Mouse (Mus musculus) limb, embryonic 14.5 days (tissue): Measurements from ENCODE around the gene Olfr9. TPM values are rescaled to one million over a fixed set of nuclear protein-coding genes. Genes with fewer than 3 reads are reported as not detected.
"Not testable (repeated sequence)": the region's sequence is repeated elsewhere in the genome, so short reads cannot be mapped to it uniquely, and the experiment has no call there.

Experiments used
- ATAC-seq: fragments of 200-750 bp; cut with Nextera tagmentation; 2 replicates; pipeline ENCODE4 v1.8.0; 2017; ENCODE audit warnings: low read depth, moderate number of reproducible peaks, moderate TSS enrichment; ENCODE audit not compliant: low FRiP score
- DNase-seq: peaks from one replicate; pipeline ENCODE4 v3.0.0-alpha.2; 2015; ENCODE audit warnings: low spot score
- H3K27ac ChIP-seq: fragments of 300-500 bp; sonication (generic); replicated peaks from 2 replicates; pipeline ENCODE4 v1.5.1; 2014; ENCODE audit warnings: low read depth, mild to moderate bottlenecking, low read length, moderate library complexity, mixed read lengths
- H3K27me3 ChIP-seq: fragments of 300-500 bp; sonication (generic); 2 replicates; pipeline ENCODE4 v1.6.1; 2014; ENCODE audit warnings: low read length, mixed read lengths; ENCODE audit not compliant: control insufficient read depth, insufficient read depth
- H3K36me3 ChIP-seq: fragments of 300-500 bp; sonication (generic); 2 replicates; pipeline ENCODE4 v1.6.1; 2014; ENCODE audit warnings: mild to moderate bottlenecking, low read length, moderate library complexity, mixed read lengths; ENCODE audit not compliant: control insufficient read depth, insufficient read depth
- H3K4me1 ChIP-seq: fragments of 300-500 bp; sonication (generic); 2 replicates; pipeline ENCODE4 v1.6.1; 2014; ENCODE audit warnings: antibody characterized with exemption, low read length, mixed read lengths; ENCODE audit not compliant: control insufficient read depth, insufficient read depth
- H3K4me2 ChIP-seq: fragments of 300-500 bp; sonication (generic); replicated peaks from 2 replicates; pipeline ENCODE4 v1.6.1; 2014; ENCODE audit warnings: low read depth, mild to moderate bottlenecking, low read length, moderate library complexity; ENCODE audit not compliant: severe bottlenecking
- H3K4me3 ChIP-seq: fragments of 300-500 bp; sonication (generic); replicated peaks from 2 replicates; pipeline ENCODE4 v1.5.1; 2014; ENCODE audit warnings: low read length
- H3K9ac ChIP-seq: fragments of 300-500 bp; sonication (generic); 2 replicates; pipeline ENCODE4 v1.6.1; 2014; ENCODE audit warnings: mild to moderate bottlenecking, low read depth, low read length, moderate library complexity; ENCODE audit not compliant: severe bottlenecking
- H3K9me3 ChIP-seq: fragments of 300-500 bp; sonication (generic); 2 replicates; pipeline ENCODE4 v1.6.1; 2016; ENCODE audit warnings: low read length; ENCODE audit not compliant: control insufficient read depth
- POLR2A ChIP-seq: fragments of 200-500 bp; IDR thresholded peaks from 2 replicates; pipeline ENCODE4 v1.8.0; 2012; ENCODE audit warnings: inconsistent platforms, mild to moderate bottlenecking, moderate library complexity, borderline replicate concordance; ENCODE audit not compliant: insufficient read depth, insufficient read length; ENCODE audit errors: extremely low read depth
- WGBS: fragments of 180-500 bp; shearing (Covaris S2); extraction: QIAGEN DNeasy Blood & Tissue Kit; methylation state at CpG from one replicate; pipeline ENCODE4 v1.1.7; 2014; 5-methylcytosine and 5-hydroxymethylcytosine counted together
- polyA plus RNA-seq, 2 experiments: library from polyadenylated mRNA; depleted of rRNA in 1 of 2; stranded (reverse) in 1 of 2; unstranded in 1 of 2; fragments of >200 nt; fragmentation: Nextera tagmentation in 1 of 2; extraction: Ambion mirVana in 1 of 2; gene quantifications; 2 replicates each; pipeline versions ENCODE4 v1.2.1 to v1.2.3; 2012 to 2014

The Olfr9 gene
- polyA plus RNA-seq (2012; rRNA removed) = not detected in 2 replicates
- polyA plus RNA-seq (2014; fragmentation: Nextera tagmentation; extraction: Ambion mirVana) = not detected in 2 replicates

GRCm38 (mm10) chr10:128989131-128989530 lies at the start of gene Olfr9:
Gene Olfr9 (plus strand): TSS chr10:128989431.
- not testable (repeated sequence) for H3K4me3 ChIP-seq, DNase-seq, H3K4me1 ChIP-seq, H3K27ac ChIP-seq, H3K27me3 ChIP-seq, H3K36me3 ChIP-seq, H3K4me2 ChIP-seq, H3K9ac ChIP-seq, ATAC-seq, H3K9me3 ChIP-seq
- 40% methylated on average over 1 of the region's 1 CpGs for WGBS

GRCm38 (mm10) chr10:128940475-128941061 lies 48.7 kb upstream of the Olfr9 start:
- Histone ChIP-seq H3K36me3 (no peaks in the 10 kb centered on the region), H3K9ac (no peak overlapping the region), H3K4me2 (no peak overlapping the region), H3K27me3 (0 out of 2 replicates have a peak, but pooled peaks cover 7% of the 10 kb centered on the region), H3K9me3 (no peaks in the 10 kb centered on the region), H3K4me3 (no peak overlapping the region), H3K4me1 (no peaks in the 10 kb centered on the region), H3K27ac (no peak overlapping the region)
- 85% methylated on average over 10 of the region's 10 CpGs for WGBS
- TF ChIP-seq POLR2A = no peak
- DNase-seq (no peak), ATAC-seq (no peak)

- Histone ChIP-seq H3K9ac (no peak overlapping the region), H3K4me2 (no peak overlapping the region), H3K36me3 (no peaks in the 10 kb centered on the region), H3K4me1 (no peaks in the 10 kb centered on the region), H3K4me3 (no peak overlapping the region), H3K9me3 (no peaks in the 10 kb centered on the region), H3K27me3 (no peaks in the 10 kb centered on the region), H3K27ac (no peak overlapping the region)
- WGBS = 17% methylated on average over 3 of the region's 3 CpGs
- TF ChIP-seq POLR2A = no peak
- DNase-seq (no peak), ATAC-seq (no peak)
These were observed 43.6 kb upstream of the Olfr9 start for GRCm38 (mm10) chr10:128945675-128946074.

GRCm38 (mm10) chr10:128947496-128947895 lies 41.7 kb upstream of the Olfr9 start:
- no peaks in the 10 kb centered on the region for H3K27me3 ChIP-seq
- no peak overlapping the region for H3K9ac ChIP-seq
- no peaks in the 10 kb centered on the region for H3K36me3 ChIP-seq
- ATAC-seq = no peak
- no peak overlapping the region for H3K4me3 ChIP-seq
- H3K4me2 ChIP-seq = no peak overlapping the region
- WGBS = 87% methylated on average over 4 of the region's 4 CpGs
- no peaks in the 10 kb centered on the region for H3K9me3 ChIP-seq
- TF ChIP-seq POLR2A = no peak
- H3K27ac ChIP-seq = no peak overlapping the region
- DNase-seq = no peak
- H3K4me1 ChIP-seq = no peaks in the 10 kb centered on the region

- Histone ChIP-seq H3K4me3 (no peak overlapping the region), H3K4me2 (no peak overlapping the region), H3K9ac (no peak overlapping the region), H3K27ac (no peak overlapping the region), H3K9me3 (no peaks in the 10 kb centered on the region), H3K36me3 (no peaks in the 10 kb centered on the region), H3K27me3 (no peaks in the 10 kb centered on the region), H3K4me1 (no peaks in the 10 kb centered on the region)
- 64% methylated on average over 16 of the region's 16 CpGs for WGBS
- TF ChIP-seq POLR2A = no peak
- no peak for ATAC-seq
- DNase-seq = no peak
These were observed 38.9 kb upstream of the Olfr9 start for GRCm38 (mm10) chr10:128950208-128950887.
